Comparison of ENCODE assay signal across 8 mouse cellular contexts in the genomic region with DNA sequence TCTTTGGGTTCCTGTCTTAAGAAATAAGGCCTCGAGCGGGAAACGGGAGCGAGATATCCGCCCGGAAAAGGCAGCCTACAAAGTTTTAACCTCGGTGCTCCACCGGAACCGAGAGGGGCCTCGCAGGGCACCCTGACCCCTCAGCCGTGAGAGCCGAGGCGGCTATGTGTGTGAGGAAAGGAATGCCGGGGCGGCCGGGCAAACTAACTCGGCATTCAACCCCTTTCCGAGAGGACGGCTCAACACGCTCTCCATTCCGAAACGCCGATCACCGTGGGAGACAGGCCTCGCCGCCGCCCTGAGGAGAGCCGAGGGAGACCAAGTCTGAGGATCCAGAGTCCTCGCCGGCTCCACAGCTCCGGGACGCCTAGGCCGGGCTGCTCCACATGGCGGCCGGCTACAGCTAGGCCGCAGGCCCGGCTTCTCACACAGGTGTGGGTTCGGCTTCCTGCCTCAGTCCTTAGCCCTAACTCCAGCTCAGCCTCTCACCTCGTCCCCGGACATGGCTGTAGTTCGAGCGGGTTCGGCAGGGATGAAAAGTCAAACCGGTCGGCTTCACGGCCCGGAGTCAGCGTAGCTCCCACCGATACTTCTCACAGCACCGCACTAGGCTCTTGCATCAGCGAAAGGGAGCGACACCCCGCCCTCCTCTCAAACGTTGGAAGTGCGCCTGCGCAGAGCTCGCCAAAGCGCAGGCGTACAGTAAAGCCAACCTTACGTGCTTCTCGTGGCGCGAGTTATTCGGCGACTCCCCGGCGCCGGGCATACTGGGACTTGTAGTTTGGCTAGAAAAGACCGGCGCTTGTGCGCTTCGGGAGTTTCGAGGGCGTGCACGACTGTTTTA. TPM values are rescaled to one million over a fixed set of nuclear protein-coding genes. Genes with fewer than 3 reads are reported as not detected.
DNase-seq lines count a peak whose midpoint lies in the region; ATAC-seq lines count a peak whose summit lies in the region.

A gene (minus strand): TSS at position 735 of the 844 bp plus-strand sequence.

- under 1% methylated on average over 75 of the region's 75 CpGs for WGBS in heart, embryonic 10.5 days
- WGBS in kidney, embryonic 15.5 days, result under 1% methylated on average over 75 of the region's 75 CpGs

- H3K4me1 ChIP-seq in heart, embryonic 10.5 days, result peaks cover 13% of the 10 kb centered on the region
- H3K4me1 ChIP-seq in kidney, embryonic 15.5 days, result peaks cover 23% of the 10 kb centered on the region

- peak within 1 kb of the TSS; percentile 92 for H3K4me3 ChIP-seq in heart, embryonic 10.5 days
- H3K4me3 ChIP-seq in kidney, embryonic 15.5 days (replicated peaks), result peak within 1 kb of the TSS; percentile 72

- peak within 1 kb of the TSS; percentile 73 for H3K9ac ChIP-seq in kidney, embryonic 15.5 days

- ATAC-seq in erythroblast, adult 5-6 weeks (replicated peaks; ENCODE audit: low FRiP score, poor library complexity, severe bottlenecking), result peak; percentile 97
- peak; percentile 99 for ATAC-seq in kidney, embryonic 15.5 days (replicated peaks; ENCODE audit: low FRiP score)
- peak; percentile 99 for ATAC-seq in monocyte, adult 5-6 weeks (replicated peaks; ENCODE audit: insufficient number of reproducible peaks, low FRiP score, low TSS enrichment, poor library complexity, severe bottlenecking)

- H3K9me3 ChIP-seq in heart, embryonic 10.5 days, result no peaks in the 10 kb centered on the region
- no peaks in the 10 kb centered on the region for H3K9me3 ChIP-seq in kidney, embryonic 15.5 days (replicated peaks)

- H3K36me3 ChIP-seq in heart, embryonic 10.5 days, result peaks cover 14% of the 10 kb centered on the region
- H3K36me3 ChIP-seq in kidney, embryonic 15.5 days, result peaks cover 8% of the 10 kb centered on the region

- H3K27ac ChIP-seq in heart, embryonic 10.5 days, result peak within 1 kb of the TSS; percentile 93
- H3K27ac ChIP-seq in kidney, embryonic 15.5 days, result peak within 1 kb of the TSS; percentile 91

- H3K4me2 ChIP-seq in kidney, embryonic 15.5 days, result peak within 1 kb of the TSS; percentile 72

- no peaks in the 10 kb centered on the region for H3K27me3 ChIP-seq in heart, embryonic 10.5 days (ENCODE audit: insufficient read depth, poor library complexity, severe bottlenecking)
- H3K27me3 ChIP-seq in kidney, embryonic 15.5 days, result no peaks in the 10 kb centered on the region

- DNase-seq in B cell, adult 2 months, result peak; percentile 92 to 94
- DNase-seq in brain, adult 2 months (ENCODE audit: low read depth, low spot score), result peak; percentile 99
- DNase-seq in heart, embryonic 10.5 days (ENCODE audit: low spot score), result peak; percentile 99
- peak; percentile 98 for DNase-seq in liver
- DNase-seq in spleen, postnatal 4 days (ENCODE audit: low spot score in 2 of 2), result peak; percentile 95 to 97

RNA-seq across cellular contexts. Expression of the gene that starts here (rescaled TPM):
- 66.5 and 67.2 TPM in 2 replicates for total RNA-seq in erythroblast, adult 5-6 weeks (2015; ENCODE audit: low replicate concordance)
- 76.7 and 82.2 TPM in 2 replicates for total RNA-seq in erythroblast, adult 5-6 weeks (2017; ENCODE audit: low replicate concordance)
- polyA plus RNA-seq in heart, embryonic 10.5 days (2016; fragmentation: Nextera tagmentation; extraction: Ambion mirVana), result 81.0 and 84.0 TPM in 2 replicates
- polyA plus RNA-seq in kidney, embryonic 15.5 days (2015; fragmentation: Nextera tagmentation; extraction: Ambion mirVana), result 93.7 and 97.8 TPM in 2 replicates
- 125 to 133 TPM (median 129 TPM) in 3 replicates for total RNA-seq in monocyte, adult 5-6 weeks (2017)

Comparison
In these comparisons a context has a peak if more than half of its experiments do, and no peak if none do; other contexts are left out.
1. Peak in every context shown above with its lines: DNase-seq, ATAC-seq, H3K4me3 ChIP-seq and H3K27ac ChIP-seq.